8 mouse cellular contexts compared by ENCODE assay signal in genomic region chr1:133798821-133799415, GRCm38 (mm10). TPM values are rescaled to one million over a fixed set of nuclear protein-coding genes. Genes with fewer than 3 reads are reported as not detected.
DNase-seq lines count a peak whose midpoint lies in the region; ATAC-seq and TF ChIP-seq lines count a peak whose summit lies in the region.

No protein-coding gene starts in this region.

- peak overlapping the region; percentile 79 for H3K4me2 ChIP-seq in liver, embryonic 11.5 days
- peak overlapping the region; percentile 93 for H3K4me2 ChIP-seq in stomach, embryonic 16.5 days (ENCODE audit: low read depth, low read length)

- TF ChIP-seq POLR2A in spleen, adult 2 months (IDR thresholded peaks at IDR 0.05; ENCODE audit: low read depth, low read length), result no peak

- no peak for ATAC-seq in liver, embryonic 11.5 days (replicated peaks; ENCODE audit: low FRiP score)
- ATAC-seq in stomach, embryonic 16.5 days (ENCODE audit: insufficient read depth, low FRiP score), result no peak

- intact Hi-C loops in gastrocnemius, adult 2 months (cut with DNase I), result loop anchor here (2.0 kb wide), 1 partner anchor 56 kb away; no protein-coding TSS in a partner anchor
- intact Hi-C loops in left cerebral cortex, postnatal 10 days (cut with DNase I), result loop anchor here (5.0 kb wide), 1 partner anchor 98 kb away; no protein-coding TSS in a partner anchor

- no peak for DNase-seq in gastrocnemius, adult 2 months
- DNase-seq in gastrocnemius, postnatal 25 days, result no peak
- DNase-seq in spleen, adult 2 months (ENCODE audit: low read depth in 1 of 2, low spot score in 2 of 2), result no peak
- no peak for DNase-seq in spleen, adult 12 weeks (ENCODE audit: low spot score)
- no peak for DNase-seq in liver, embryonic 11.5 days (ENCODE audit: low spot score)
- DNase-seq in left cerebral cortex, adult 11 months (ENCODE audit: low spot score), result no peak
- no peak for DNase-seq in left cerebral cortex, postnatal 10 days (ENCODE audit: extremely low spot score in 1 of 2, low spot score in 2 of 2)

- peak overlapping the region; percentile 77 for H3K9ac ChIP-seq in liver, embryonic 11.5 days (ENCODE audit: low read depth, low read length)
- peak overlapping the region; percentile 81 for H3K9ac ChIP-seq in stomach, embryonic 16.5 days (ENCODE audit: low read length)

- 24% methylated on average over 1 of the region's 1 CpGs for WGBS in spleen, adult 2 months
- 52% methylated on average over 1 of the region's 1 CpGs for WGBS in liver, embryonic 11.5 days
- 90% methylated on average over 1 of the region's 1 CpGs for WGBS in stomach, embryonic 16.5 days

- TF ChIP-seq CTCF in gastrocnemius, adult 2 months (IDR thresholded peaks at IDR 0.05), result no peak
- no peak for TF ChIP-seq CTCF in spleen, adult 2 months (IDR thresholded peaks at IDR 0.05; ENCODE audit: extremely low read depth, insufficient read depth, insufficient read length, insufficient replicate concordance)

- no peaks in the 10 kb centered on the region for H3K9me3 ChIP-seq in liver, embryonic 11.5 days (ENCODE audit: control insufficient read depth, low read length)
- no peaks in the 10 kb centered on the region for H3K9me3 ChIP-seq in stomach, embryonic 16.5 days (replicated peaks; ENCODE audit: control insufficient read depth, low read length)

- no peaks in the 10 kb centered on the region; the same call in 1 of the 2 replicates for H3K27me3 ChIP-seq in spleen, adult 2 months (ENCODE audit: control insufficient read depth, insufficient read depth, low read length)
- H3K27me3 ChIP-seq in liver, embryonic 11.5 days (replicated peaks; ENCODE audit: control insufficient read depth, insufficient read depth, low read length), result no peaks in the 10 kb centered on the region
- no peaks in the 10 kb centered on the region for H3K27me3 ChIP-seq in stomach, embryonic 16.5 days (ENCODE audit: control insufficient read depth, insufficient read depth, low read length)

- H3K27ac ChIP-seq in gastrocnemius, adult 2 months, result peak overlapping the region; percentile 81
- peak overlapping the region; percentile 29; the same call in 1 of the 2 replicates for H3K27ac ChIP-seq in spleen, adult 2 months (ENCODE audit: insufficient read depth, low read length)
- peak overlapping the region; percentile 84 for H3K27ac ChIP-seq in liver, embryonic 11.5 days (ENCODE audit: low read depth, low read length)
- H3K27ac ChIP-seq in stomach, embryonic 16.5 days (ENCODE audit: low read length), result peak overlapping the region; percentile 66

- H3K4me1 ChIP-seq in spleen, adult 2 months (ENCODE audit: control insufficient read depth, insufficient read depth, insufficient read length), result peaks cover 10% of the 10 kb centered on the region; the same call in 1 of the 2 replicates
- peaks cover 51% of the 10 kb centered on the region for H3K4me1 ChIP-seq in liver, embryonic 11.5 days (replicated peaks; ENCODE audit: control insufficient read depth, insufficient read depth, low read length)
- H3K4me1 ChIP-seq in stomach, embryonic 16.5 days (ENCODE audit: control insufficient read depth, insufficient read depth, low read length), result peaks cover 33% of the 10 kb centered on the region

- peak overlapping the region; percentile 87 for H3K4me3 ChIP-seq in gastrocnemius, adult 2 months
- H3K4me3 ChIP-seq in spleen, adult 2 months (ENCODE audit: extremely low read depth, insufficient read depth, insufficient read length), result peak overlapping the region; percentile 25; the same call in 1 of the 2 replicates
- peak overlapping the region; percentile 75 for H3K4me3 ChIP-seq in liver, embryonic 11.5 days (ENCODE audit: low read depth, low read length)
- peak overlapping the region; percentile 77 for H3K4me3 ChIP-seq in stomach, embryonic 16.5 days (replicated peaks; ENCODE audit: low read length)

- H3K36me3 ChIP-seq in spleen, adult 2 months (ENCODE audit: control insufficient read depth, insufficient read depth, low read length), result no peaks in the 10 kb centered on the region
- no peaks in the 10 kb centered on the region for H3K36me3 ChIP-seq in liver, embryonic 11.5 days (ENCODE audit: control insufficient read depth, insufficient read depth, low read length)
- H3K36me3 ChIP-seq in stomach, embryonic 16.5 days (ENCODE audit: control insufficient read depth, insufficient read depth, low read length), result no peaks in the 10 kb centered on the region

RNA-seq across cellular contexts. Expression of gene Atp2b4, which starts 1.9 kb away (rescaled TPM):
- total RNA-seq in gastrocnemius, adult 2 months (2021), result 10 to 100 TPM in 1 of 2 experiments, 1 to 10 TPM in 1; 9.0 to 12.0 TPM
- total RNA-seq in gastrocnemius, postnatal 25 days (2021), result 10 to 100 TPM; 12.0 to 17.2 TPM
- polyA plus RNA-seq in spleen, adult 2 months (2012; rRNA removed), result 7.1 and 8.0 TPM in 2 replicates
- polyA plus RNA-seq in liver, embryonic 11.5 days (2014; fragmentation: Nextera tagmentation; extraction: Ambion mirVana), result 17.1 and 19.6 TPM in 2 replicates
- polyA plus RNA-seq in stomach, embryonic 16.5 days (2015; fragmentation: Nextera tagmentation; extraction: Ambion mirVana), result 22.3 and 23.9 TPM in 2 replicates
- total RNA-seq in left cerebral cortex, postnatal 10 days (2021), result 100 to 1,000 TPM; 257 to 273 TPM

Comparison
In these comparisons a context has a peak if more than half of its experiments do, and no peak if none do; other contexts are left out.
1. H3K27ac ChIP-seq: peak in every context shown above with its lines; median percentile 84 in liver, embryonic 11.5 days; 81 in gastrocnemius, adult 2 months; 66 in stomach, embryonic 16.5 days; 29 in spleen, adult 2 months.
2. H3K4me3 ChIP-seq: peak in every context shown above with its lines; median percentile 87 in gastrocnemius, adult 2 months; 77 in stomach, embryonic 16.5 days; 75 in liver, embryonic 11.5 days; 25 in spleen, adult 2 months.
3. RNA of gene Atp2b4, which starts 1.9 kb away (total RNA-seq): 257 to 273 TPM in left cerebral cortex, postnatal 10 days; 12.0 to 17.2 TPM in gastrocnemius, postnatal 25 days and 9.0 to 12.0 TPM in gastrocnemius, adult 2 months; every median in the first group is over 10 times any median in the second.